Mouse (Mus musculus) frontal cortex, postnatal 36 days (tissue): ENCODE measurements around the gene Arhgef40.

ENCODE experiments used
- DNase-seq, 2 experiments: peaks; one replicate each; pipeline ENCODE4 v3.0.0; 2022; ENCODE audit warnings: low spot score in 2 of 2

The Arhgef40 gene

GRCm38 (mm10) chr14:51984247-51985231 is at the start of gene Arhgef40:
Arhgef40 (plus strand) TSS chr14:51984719.
- DNase-seq, result peak in 1 of 2 experiments; percentile 48

- DNase-seq, result no peak
Measured at GRCm38 (mm10) chr14:51939005-51939404, 45.5 kb upstream of the Arhgef40 start.

GRCm38 (mm10) chr14:51940944-51941560 is 43.5 kb upstream of the Arhgef40 start:
- DNase-seq, result no peak

GRCm38 (mm10) chr14:51941577-51941976 is 42.9 kb upstream of the Arhgef40 start:
- no peak for DNase-seq

GRCm38 (mm10) chr14:51942236-51942635 is 42.3 kb upstream of the Arhgef40 start:
- DNase-seq, result no peak

- DNase-seq, result no peak
Measured at GRCm38 (mm10) chr14:51943336-51943735, 41.2 kb upstream of the Arhgef40 start.

GRCm38 (mm10) chr14:51960316-51960715 is 24.2 kb upstream of the Arhgef40 start:
- DNase-seq, result no peak

GRCm38 (mm10) chr14:51967400-51967799 is 17.1 kb upstream of the Arhgef40 start:
- DNase-seq, result no peak

GRCm38 (mm10) chr14:51979252-51979651 is 5.3 kb upstream of the Arhgef40 start:
- no peak for DNase-seq

GRCm38 (mm10) chr14:51983251-51983650 is 1.3 kb upstream of the Arhgef40 start:
- no peak for DNase-seq

- DNase-seq, result no peak
Measured at GRCm38 (mm10) chr14:51983855-51984246, 668 bp upstream of the Arhgef40 start.

GRCm38 (mm10) chr14:51985301-51986152 is 1.0 kb downstream of the Arhgef40 start:
- DNase-seq, result peak; percentile 60 to 71

GRCm38 (mm10) chr14:51986153-51986505 is 1.6 kb downstream of the Arhgef40 start:
- DNase-seq, result no peak

GRCm38 (mm10) chr14:51987177-51987576 is 2.7 kb downstream of the Arhgef40 start:
- no peak for DNase-seq

GRCm38 (mm10) chr14:51988731-51989130 is 4.2 kb downstream of the Arhgef40 start:
- DNase-seq, result no peak

- no peak for DNase-seq
Measured at GRCm38 (mm10) chr14:51989461-51989970, 5.0 kb downstream of the Arhgef40 start.

GRCm38 (mm10) chr14:51994453-51994852 is 9.9 kb downstream of the Arhgef40 start:
- DNase-seq, result no peak

GRCm38 (mm10) chr14:51995219-51995871 is 10.8 kb downstream of the Arhgef40 start:
- DNase-seq, result no peak

- DNase-seq, result no peak
Measured at GRCm38 (mm10) chr14:51996231-51996841, 11.8 kb downstream of the Arhgef40 start.

- DNase-seq, result no peak
Measured at GRCm38 (mm10) chr14:51996866-51997265, 12.3 kb downstream of the Arhgef40 start.

GRCm38 (mm10) chr14:51997483-51997882 is 13.0 kb downstream of the Arhgef40 start:
- DNase-seq, result no peak
